Mouse (Mus musculus): ENCODE measurements at regions not wholly inside any gene's neighbourhood (a gene's known extent, or its start where the extent isn't known, plus 50 kb on each side); places are given as distances from the start of the nearest gene placed in this dataset.

- ATAC-seq (ENCODE audit: low TSS enrichment): no peak
Measured at GRCm38 (mm10) chr9:34143131-34143795, 342.4 kb upstream of the Kirrel3 start.

GRCm38 (mm10) chr9:34155240-34156019 is 330.3 kb upstream of the Kirrel3 start:
- ATAC-seq (ENCODE audit: low TSS enrichment): no peak

GRCm38 (mm10) chr9:34156581-34156980 is 329.1 kb upstream of the Kirrel3 start:
- peak; percentile 100 for ATAC-seq (ENCODE audit: low TSS enrichment)

GRCm38 (mm10) chr9:34161119-34161518 is 324.6 kb upstream of the Kirrel3 start:
- ATAC-seq (ENCODE audit: low TSS enrichment): no peak

- peak; percentile 94 for ATAC-seq (ENCODE audit: low TSS enrichment)
Measured at GRCm38 (mm10) chr9:34186314-34186713, 299.4 kb upstream of the Kirrel3 start.

- ATAC-seq (ENCODE audit: low TSS enrichment): no peak
Measured at GRCm38 (mm10) chr9:34192542-34192941, 293.2 kb upstream of the Kirrel3 start.

GRCm38 (mm10) chr9:34202122-34202941 is 283.4 kb upstream of the Kirrel3 start:
- no peak for ATAC-seq (ENCODE audit: low TSS enrichment)

- ATAC-seq (ENCODE audit: low TSS enrichment): no peak
Measured at GRCm38 (mm10) chr9:34202942-34203551, 282.6 kb upstream of the Kirrel3 start.

GRCm38 (mm10) chr9:34203624-34204365 is 281.9 kb upstream of the Kirrel3 start:
- ATAC-seq (ENCODE audit: low TSS enrichment): no peak

GRCm38 (mm10) chr9:34204479-34204878 is 281.2 kb upstream of the Kirrel3 start:
- no peak for ATAC-seq (ENCODE audit: low TSS enrichment)

- peak; percentile 52; the same call in 1 of the 2 replicates for ATAC-seq (ENCODE audit: low TSS enrichment)
Measured at GRCm38 (mm10) chr9:34231561-34231960, 254.1 kb upstream of the Kirrel3 start.

- ATAC-seq (ENCODE audit: low TSS enrichment): no peak
Measured at GRCm38 (mm10) chr9:34234734-34235133, 251.0 kb upstream of the Kirrel3 start.

- ATAC-seq (ENCODE audit: low TSS enrichment): no peak
Measured at GRCm38 (mm10) chr9:34239531-34239930, 246.2 kb upstream of the Kirrel3 start.

- ATAC-seq (ENCODE audit: low TSS enrichment): no peak
Measured at GRCm38 (mm10) chr9:34243674-34244073, 242.0 kb upstream of the Kirrel3 start.

- ATAC-seq (ENCODE audit: low TSS enrichment): peak; percentile 47
Measured at GRCm38 (mm10) chr9:34244576-34244975, 241.1 kb upstream of the Kirrel3 start.

- peak; percentile 23; the same call in 1 of the 2 replicates for ATAC-seq (ENCODE audit: low TSS enrichment)
Measured at GRCm38 (mm10) chr9:34252796-34253195, 232.9 kb upstream of the Kirrel3 start.

GRCm38 (mm10) chr9:34258492-34258891 is 227.2 kb upstream of the Kirrel3 start:
- ATAC-seq (ENCODE audit: low TSS enrichment): no peak

GRCm38 (mm10) chr9:34278068-34278467 is 207.6 kb upstream of the Kirrel3 start:
- no peak for ATAC-seq (ENCODE audit: low TSS enrichment)

- ATAC-seq (ENCODE audit: low TSS enrichment): no peak
Measured at GRCm38 (mm10) chr9:34279386-34279785, 206.3 kb upstream of the Kirrel3 start.

- ATAC-seq (ENCODE audit: low TSS enrichment): peak; percentile 78
Measured at GRCm38 (mm10) chr9:34279906-34280305, 205.8 kb upstream of the Kirrel3 start.

All from frontal cortex, adult (tissue).